Mouse (Mus musculus) liver, embryonic 14.5 days (tissue): Measurements from ENCODE around the gene Pgbd5. TPM values are rescaled to one million over a fixed set of nuclear protein-coding genes. Genes with fewer than 3 reads are reported as not detected.
A peak's percentile ranks its signal among the peaks of the same experiment; 100 is the strongest.

Experiments
- ATAC-seq: fragments of 200-750 bp; cut with Nextera tagmentation; 2 replicates; pipeline ENCODE4 v1.8.0; 2017; ENCODE audit warnings: moderate number of reproducible peaks, mild to moderate bottlenecking, moderate library complexity; ENCODE audit not compliant: insufficient read depth
- DNase-seq, 3 experiments: peaks; one replicate each; pipeline ENCODE4 v3.0.0-alpha.2; 2012 to 2013; ENCODE audit warnings: low read depth in 3 of 3, low spot score in 3 of 3
- H3K27ac ChIP-seq: fragments of 300-500 bp; sonication (generic); 2 replicates; pipeline ENCODE4 v1.5.1; 2014; ENCODE audit warnings: moderate library complexity, mild to moderate bottlenecking, control low read depth, inconsistent platforms
- H3K27me3 ChIP-seq: fragments of 300-500 bp; sonication (generic); 2 replicates; pipeline ENCODE4 v1.6.1; 2014; ENCODE audit warnings: mild to moderate bottlenecking, low read length, moderate library complexity; ENCODE audit not compliant: control insufficient read depth, insufficient read depth
- H3K36me3 ChIP-seq: fragments of 300-500 bp; sonication (generic); replicated peaks from 2 replicates; pipeline ENCODE4 v1.6.1; 2014; ENCODE audit warnings: low read depth; ENCODE audit not compliant: control insufficient read depth, insufficient read depth
- H3K4me1 ChIP-seq, 2 experiments: fragments of 200-500 bp in 1 of 2; fragments of 300-500 bp in 1 of 2; sonication (generic) in 1 of 2; replicated peaks; 2 replicates each; pipeline ENCODE4 v1.6.1; 2012 to 2014; ENCODE audit warnings: antibody characterized with exemption in 1 of 2, inconsistent platforms in 1 of 2, low read length in 1 of 2; ENCODE audit not compliant: control insufficient read depth in 2 of 2, insufficient read depth in 2 of 2
- H3K4me2 ChIP-seq: fragments of 300-500 bp; sonication (generic); 2 replicates; pipeline ENCODE4 v1.6.1; 2014; ENCODE audit warnings: low read depth, mild to moderate bottlenecking, control low read depth, moderate library complexity
- H3K4me3 ChIP-seq, 2 experiments: fragments of 200-500 bp in 1 of 2; fragments of 300-500 bp in 1 of 2; sonication (generic) in 1 of 2; 2 replicates each; pipeline ENCODE4 v1.5.1; 2012 to 2014; ENCODE audit warnings: low read depth in 2 of 2, low read length in 2 of 2, mild to moderate bottlenecking in 2 of 2, control low read depth in 1 of 2, inconsistent platforms in 1 of 2, moderate library complexity in 1 of 2; ENCODE audit not compliant: insufficient read depth in 1 of 2
- H3K9ac ChIP-seq: fragments of 300-500 bp; sonication (generic); replicated peaks from 2 replicates; pipeline ENCODE4 v1.6.1; 2014; ENCODE audit warnings: mild to moderate bottlenecking, control low read depth, moderate library complexity
- H3K9me3 ChIP-seq: fragments of 300-500 bp; sonication (generic); 2 replicates; pipeline ENCODE4 v1.6.1; 2016; ENCODE audit warnings: low read length, mixed read lengths; ENCODE audit not compliant: control insufficient read depth
- CTCF ChIP-seq: IDR thresholded peaks from 2 replicates; pipeline ENCODE4 v1.5.1; 2016; ENCODE audit warnings: antibody characterized with exemption, low read depth, control low read depth
- EP300 ChIP-seq: IDR thresholded peaks from 2 replicates; pipeline ENCODE4 v1.6.1; 2016; ENCODE audit warnings: antibody characterized with exemption, low read depth
- WGBS: fragments of 180-500 bp; shearing (Covaris S2); extraction: QIAGEN DNeasy Blood & Tissue Kit; methylation state at CpG from one replicate; pipeline ENCODE4 v1.1.7; 2014; ENCODE audit not compliant: insufficient replicate concordance; 5-methylcytosine and 5-hydroxymethylcytosine counted together
- polyA plus RNA-seq, 2 experiments: library from polyadenylated mRNA; depleted of rRNA in 1 of 2; stranded (reverse) in 1 of 2; unstranded in 1 of 2; fragments of >200 nt; fragmentation: Nextera tagmentation in 1 of 2; extraction: Ambion mirVana in 1 of 2; gene quantifications; 2 replicates each; pipeline versions ENCODE4 v1.2.1 to v1.2.3; 2012 to 2014

Gene Pgbd5
- polyA plus RNA-seq, 2 experiments, result 0.15 to 0.18 TPM

DNA sequence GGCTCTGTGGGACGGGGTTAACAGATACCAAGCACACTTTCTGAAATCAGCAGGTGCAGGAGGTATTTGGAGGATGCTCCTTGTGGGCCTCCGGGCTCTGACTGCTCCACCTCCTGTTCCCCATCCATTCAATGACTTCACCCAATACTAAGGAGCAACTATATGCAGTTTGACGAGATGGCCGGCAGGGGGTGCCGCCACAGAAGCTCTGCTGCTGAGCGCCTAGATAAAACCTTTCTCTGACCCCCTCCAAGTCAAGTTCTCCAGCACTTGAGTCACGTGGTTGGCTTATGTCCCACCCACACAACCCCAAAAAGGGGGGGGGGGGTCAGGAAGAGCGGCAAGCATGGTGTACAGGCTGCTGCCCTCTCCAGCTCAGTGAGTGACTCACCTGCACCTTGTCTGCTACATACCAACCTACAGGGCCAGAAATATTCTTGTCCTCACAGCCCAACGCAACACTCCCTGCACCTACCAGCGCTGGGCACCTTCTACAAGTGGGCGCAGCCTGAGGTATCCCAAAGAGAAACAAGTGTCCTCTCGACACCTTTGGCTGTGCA lies 40.5 kb downstream of the Pgbd5 start:
- TF ChIP-seq CTCF (peak; percentile 71), EP300 (no peak)
- DNase-seq, result no peak
- ATAC-seq, result no peak
- no peak overlapping the region for H3K4me2 ChIP-seq
- no peak overlapping the region for H3K9ac ChIP-seq
- H3K9me3 ChIP-seq, result no peaks in the 10 kb centered on the region
- H3K27ac ChIP-seq, result no peak overlapping the region
- no peak overlapping the region for H3K4me3 ChIP-seq
- H3K27me3 ChIP-seq, result no peaks in the 10 kb centered on the region
- H3K36me3 ChIP-seq, result no peaks in the 10 kb centered on the region
- no peaks in the 10 kb centered on the region for H3K4me1 ChIP-seq
- 27% methylated on average over 12 of the region's 12 CpGs for WGBS

DNA sequence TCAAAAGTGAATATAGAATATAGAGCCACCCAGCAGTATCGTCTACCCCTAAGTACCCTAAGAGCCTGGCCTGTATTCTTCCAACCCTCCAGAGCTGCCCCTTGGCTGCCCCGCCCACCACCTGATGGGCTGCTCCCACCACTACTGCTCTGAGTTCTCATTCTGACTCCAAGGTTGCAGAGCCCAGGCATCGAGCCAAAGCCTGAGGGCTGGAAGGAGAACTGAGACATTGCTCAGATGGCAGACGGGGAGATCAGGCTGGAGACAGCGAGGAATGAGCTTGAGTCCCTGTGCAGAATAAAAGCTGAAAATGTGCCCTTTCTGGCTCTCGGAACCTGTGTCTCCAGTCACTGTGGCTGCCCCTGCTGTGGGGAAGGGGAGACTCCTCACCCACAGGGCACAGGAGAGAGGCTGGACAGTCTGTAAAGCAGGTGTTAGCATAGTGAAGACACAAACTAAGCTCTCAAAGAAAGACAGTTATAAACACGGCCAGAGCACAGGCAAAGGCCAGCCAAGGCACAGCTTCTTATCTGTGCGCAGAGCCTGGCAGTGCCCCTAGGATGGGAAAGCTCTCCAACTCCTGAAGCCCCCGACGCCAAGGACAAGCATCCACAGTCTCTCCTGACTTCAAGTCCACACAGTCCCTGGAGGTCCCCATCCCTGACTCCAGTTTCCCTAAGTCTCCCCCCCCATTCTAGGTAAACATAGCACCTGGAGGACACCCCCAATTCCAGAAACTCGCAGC lies 42.0 kb downstream of the Pgbd5 start:
- TF ChIP-seq EP300 (no peak), CTCF (no peak)
- Histone ChIP-seq H3K36me3 (no peaks in the 10 kb centered on the region), H3K4me3 (no peak overlapping the region), H3K27me3 (no peaks in the 10 kb centered on the region), H3K9me3 (no peaks in the 10 kb centered on the region), H3K4me2 (no peak overlapping the region), H3K4me1 (no peaks in the 10 kb centered on the region), H3K9ac (no peak overlapping the region), H3K27ac (no peak overlapping the region)
- ATAC-seq, result no peak
- no peak for DNase-seq
- 68% methylated on average over 11 of the region's 11 CpGs for WGBS

DNA sequence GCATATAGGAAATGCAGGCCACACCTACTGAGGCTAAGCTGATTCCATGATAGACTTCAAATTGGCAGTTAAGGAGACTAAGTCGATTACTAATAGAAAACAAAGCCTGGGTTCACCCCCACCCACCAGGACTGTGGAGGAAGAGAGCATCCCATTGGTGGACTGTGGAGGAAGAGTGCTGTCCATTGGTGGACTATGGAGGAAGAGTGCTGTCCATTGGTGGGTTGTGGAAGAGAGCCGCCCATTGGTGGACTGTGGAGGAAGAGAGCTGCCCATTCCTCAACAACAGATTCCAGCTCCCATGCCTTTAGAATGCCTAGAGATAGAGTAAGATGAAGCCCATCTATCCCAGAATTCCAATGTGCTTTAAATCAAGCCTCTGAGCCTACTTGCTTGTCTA lies 42.9 kb downstream of the Pgbd5 start:
- H3K27ac ChIP-seq, result no peak overlapping the region

DNA sequence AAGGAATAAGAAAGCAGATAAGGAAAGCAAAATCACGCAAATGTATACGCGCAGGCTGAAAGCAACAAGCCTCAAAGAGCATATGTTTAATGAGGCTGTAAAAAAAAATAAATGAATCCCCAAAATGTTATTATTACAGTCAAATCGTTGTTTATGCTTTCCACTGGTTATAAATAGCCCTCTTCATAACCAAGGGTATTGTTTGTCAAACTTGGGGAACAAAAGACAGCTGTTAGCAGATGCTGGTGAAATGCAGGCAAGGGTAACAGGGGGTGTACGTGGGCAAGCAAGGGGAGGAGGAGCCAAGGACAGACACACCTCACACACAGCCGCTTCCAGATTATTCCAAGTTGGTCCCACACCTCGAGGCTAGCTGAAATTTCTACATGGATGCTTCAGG lies 44.1 kb downstream of the Pgbd5 start:
- no peaks in the 10 kb centered on the region for H3K9me3 ChIP-seq
- H3K36me3 ChIP-seq, result no peaks in the 10 kb centered on the region
- no peak overlapping the region for H3K9ac ChIP-seq
- TF ChIP-seq CTCF (no peak), EP300 (no peak)
- H3K4me3 ChIP-seq, result no peak overlapping the region
- 60% methylated on average over 7 of the region's 7 CpGs for WGBS
- DNase-seq, result no peak
- no peak overlapping the region for H3K27ac ChIP-seq
- no peak for ATAC-seq
- H3K27me3 ChIP-seq, result no peaks in the 10 kb centered on the region
- no peak overlapping the region for H3K4me2 ChIP-seq
- H3K4me1 ChIP-seq, result no peaks in the 10 kb centered on the region

More for the DNA sequence above, 42.9 kb downstream of the Pgbd5 start:
- H3K4me1 ChIP-seq, result no peaks in the 10 kb centered on the region
- 55% methylated on average over 2 of the region's 2 CpGs for WGBS
- no peaks in the 10 kb centered on the region for H3K36me3 ChIP-seq
- no peak for DNase-seq
- no peak overlapping the region for H3K4me2 ChIP-seq
- H3K27me3 ChIP-seq, result no peaks in the 10 kb centered on the region
- H3K4me3 ChIP-seq, result no peak overlapping the region
- TF ChIP-seq CTCF (no peak), EP300 (no peak)
- H3K9me3 ChIP-seq, result no peaks in the 10 kb centered on the region
- no peak overlapping the region for H3K9ac ChIP-seq
- no peak for ATAC-seq

DNA sequence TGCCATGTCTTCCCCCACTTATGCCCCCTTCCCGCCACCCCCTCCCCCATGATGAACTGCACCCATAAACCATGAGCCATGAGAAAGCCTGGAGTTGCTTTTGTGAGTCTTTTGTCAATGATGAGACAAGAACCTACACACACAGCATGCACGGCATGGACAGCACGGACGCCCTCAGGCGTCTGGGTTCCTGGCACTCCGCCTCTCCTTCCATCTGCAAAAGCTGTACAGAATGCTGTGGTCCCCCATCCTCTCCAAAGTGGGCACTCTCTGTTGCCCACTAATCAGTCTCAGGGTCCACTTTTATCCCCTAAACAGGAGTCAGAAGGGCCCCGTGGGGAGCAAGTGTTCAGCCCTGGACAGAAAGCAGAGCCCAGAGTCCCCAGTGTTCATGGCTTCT lies 44.5 kb downstream of the Pgbd5 start:
- WGBS, result 70% methylated on average over 7 of the region's 7 CpGs
- Histone ChIP-seq H3K4me2 (no peak overlapping the region), H3K27me3 (no peaks in the 10 kb centered on the region), H3K4me3 (no peak overlapping the region), H3K9ac (no peak overlapping the region), H3K36me3 (no peaks in the 10 kb centered on the region), H3K9me3 (no peaks in the 10 kb centered on the region), H3K27ac (no peak overlapping the region), H3K4me1 (no peaks in the 10 kb centered on the region)
- DNase-seq, result no peak
- no peak for ATAC-seq
- TF ChIP-seq EP300, result no peak
- TF ChIP-seq CTCF, result no peak
